Mouse (Mus musculus) stomach, embryonic 14.5 days (tissue): ENCODE data around the gene Dkkl1. TPM values are rescaled to one million over a fixed set of nuclear protein-coding genes. Genes with fewer than 3 reads are reported as not detected.

Experiments used
- ATAC-seq: fragments of 200-750 bp; cut with Nextera tagmentation; 2 replicates; pipeline ENCODE4 v1.8.0; 2017; ENCODE audit warnings: low read depth, moderate TSS enrichment; ENCODE audit not compliant: insufficient number of reproducible peaks, insufficient read depth, low FRiP score
- H3K27ac ChIP-seq: fragments of 300-500 bp; sonication (generic); 2 replicates; pipeline ENCODE4 v1.5.1; 2014; ENCODE audit warnings: mild to moderate bottlenecking, low read length, moderate library complexity, mixed read lengths
- H3K27me3 ChIP-seq: fragments of 300-500 bp; sonication (generic); 2 replicates; pipeline ENCODE4 v1.6.1; 2014; ENCODE audit warnings: low read length, control low read depth, mixed read lengths; ENCODE audit not compliant: control insufficient read depth, insufficient read depth
- H3K36me3 ChIP-seq: fragments of 300-500 bp; sonication (generic); 2 replicates; pipeline ENCODE4 v1.6.1; 2014; ENCODE audit warnings: mild to moderate bottlenecking, control low read depth, low read length, moderate library complexity, mixed read lengths; ENCODE audit not compliant: control insufficient read depth, insufficient read depth
- H3K4me1 ChIP-seq: fragments of 300-500 bp; sonication (generic); 2 replicates; pipeline ENCODE4 v1.6.1; 2014; ENCODE audit warnings: low read length, control low read depth, mixed read lengths; ENCODE audit not compliant: control insufficient read depth, insufficient read depth
- H3K4me2 ChIP-seq: fragments of 300-500 bp; sonication (generic); replicated peaks from 2 replicates; pipeline ENCODE4 v1.6.1; 2014; ENCODE audit warnings: low read depth, low read length, control low read depth
- H3K4me3 ChIP-seq: fragments of 300-500 bp; sonication (generic); 2 replicates; pipeline ENCODE4 v1.5.1; 2014; ENCODE audit warnings: low read depth, low read length, control low read depth
- H3K9ac ChIP-seq: fragments of 300-500 bp; sonication (generic); replicated peaks from 2 replicates; pipeline ENCODE4 v1.6.1; 2014; ENCODE audit warnings: low read depth, mild to moderate bottlenecking, control low read depth, low read length, moderate library complexity, mixed read lengths
- H3K9me3 ChIP-seq: fragments of 300-500 bp; sonication (generic); 2 replicates; pipeline ENCODE4 v1.6.1; 2016; ENCODE audit warnings: low read depth, low read length, control low read depth; ENCODE audit not compliant: control insufficient read depth
- whole genome bisulfite sequencing: fragments of 180-500 bp; shearing (Covaris S2); extraction: QIAGEN DNeasy Blood & Tissue Kit; methylation state at CpG from one replicate; pipeline ENCODE4 v1.1.7; 2014; 5-methylcytosine and 5-hydroxymethylcytosine counted together
- polyA plus RNA-seq: library from polyadenylated mRNA; unstranded; fragments of >200 nt; fragmentation: Nextera tagmentation; extraction: Ambion mirVana; gene quantifications from 2 replicates; pipeline ENCODE4 v1.2.1, GENCODE M21; 2014

Dkkl1 gene
- polyA plus RNA-seq, 1 experiment from 2014 or later: 0.45 TPM

- Histone ChIP-seq H3K27ac (no peak overlapping the region), H3K27me3 (no peaks in the 10 kb centered on the region), H3K9me3 (no peaks in the 10 kb centered on the region), H3K4me3 (no peak overlapping the region), H3K4me2 (no peak overlapping the region), H3K36me3 (no peaks in the 10 kb centered on the region), H3K4me1 (peaks cover 6% of the 10 kb centered on the region; the same call in 1 of the 2 replicates), H3K9ac (no peak overlapping the region)
- no peak for ATAC-seq
- WGBS: 81% methylated on average over 7 of the region's 7 CpGs
Observed at GRCm38 (mm10) chr7:45192585-45193310, 19.2 kb downstream of the Dkkl1 start.

- Histone ChIP-seq H3K4me2 (no peak overlapping the region), H3K4me3 (no peak overlapping the region), H3K4me1 (peaks cover 6% of the 10 kb centered on the region; the same call in 1 of the 2 replicates), H3K36me3 (no peaks in the 10 kb centered on the region), H3K27me3 (0 out of 2 replicates have a peak, but pooled peaks cover 2% of the 10 kb centered on the region), H3K27ac (no peak overlapping the region), H3K9me3 (no peaks in the 10 kb centered on the region), H3K9ac (no peak overlapping the region)
- 0 out of 2 replicates have a peak, but pooled peaks have one; percentile 35 for ATAC-seq
- WGBS: 6% methylated on average over 8 of the region's 8 CpGs
Observed at GRCm38 (mm10) chr7:45191803-45192363, 20.1 kb downstream of the Dkkl1 start.

DNA sequence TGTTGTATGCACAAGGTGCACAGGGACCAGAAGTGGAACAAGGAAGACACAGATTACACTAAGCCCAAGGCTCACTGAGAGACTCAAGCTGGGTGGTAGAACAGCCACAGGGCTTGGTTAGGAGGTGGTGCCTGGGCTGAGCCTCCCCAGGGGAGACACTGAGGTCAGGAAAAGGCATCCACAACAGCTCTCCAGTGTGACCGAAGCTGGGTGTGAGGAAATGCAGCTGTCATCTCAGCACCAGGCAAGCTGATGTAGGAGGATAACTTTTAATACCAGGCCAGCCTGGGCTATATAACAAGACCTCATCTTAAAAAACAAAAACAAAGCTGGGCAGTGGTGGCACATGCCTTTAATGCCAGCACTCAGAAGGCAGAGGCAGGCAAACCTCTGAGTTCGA lies 20.8 kb downstream of the Dkkl1 start:
- no peaks in the 10 kb centered on the region for H3K9me3 ChIP-seq
- H3K27ac ChIP-seq: no peak overlapping the region
- 53% methylated on average over 2 of the region's 2 CpGs for WGBS
- ATAC-seq: no peak
- H3K4me1 ChIP-seq: peaks cover 6% of the 10 kb centered on the region; the same call in 1 of the 2 replicates
- no peaks in the 10 kb centered on the region for H3K36me3 ChIP-seq
- H3K4me2 ChIP-seq: no peak overlapping the region
- 0 out of 2 replicates have a peak, but pooled peaks cover 4% of the 10 kb centered on the region for H3K27me3 ChIP-seq
- no peak overlapping the region for H3K9ac ChIP-seq
- no peak overlapping the region for H3K4me3 ChIP-seq

- Histone ChIP-seq H3K27ac (no peak overlapping the region), H3K27me3 (0 out of 2 replicates have a peak, but pooled peaks cover 4% of the 10 kb centered on the region), H3K4me2 (no peak overlapping the region), H3K36me3 (no peaks in the 10 kb centered on the region), H3K9ac (no peak overlapping the region), H3K9me3 (no peaks in the 10 kb centered on the region), H3K4me1 (peaks cover 6% of the 10 kb centered on the region; the same call in 1 of the 2 replicates), H3K4me3 (no peak overlapping the region)
- WGBS: 89% methylated on average over 6 of the region's 6 CpGs
- no peak for ATAC-seq
Observed at GRCm38 (mm10) chr7:45190186-45190585, 21.8 kb downstream of the Dkkl1 start.

GRCm38 (mm10) chr7:45189600-45189999 lies 22.3 kb downstream of the Dkkl1 start:
- Histone ChIP-seq H3K9me3 (no peaks in the 10 kb centered on the region), H3K27me3 (0 out of 2 replicates have a peak, but pooled peaks cover 6% of the 10 kb centered on the region), H3K27ac (no peak overlapping the region), H3K9ac (no peak overlapping the region), H3K36me3 (no peaks in the 10 kb centered on the region), H3K4me2 (no peak overlapping the region), H3K4me3 (no peak overlapping the region), H3K4me1 (peaks cover 6% of the 10 kb centered on the region; the same call in 1 of the 2 replicates)
- 51% methylated on average over 16 of the region's 16 CpGs for WGBS
- ATAC-seq: no peak

- Histone ChIP-seq H3K9me3 (no peaks in the 10 kb centered on the region), H3K9ac (no peak overlapping the region), H3K4me1 (no peaks in the 10 kb centered on the region), H3K36me3 (no peaks in the 10 kb centered on the region), H3K4me3 (no peak overlapping the region), H3K4me2 (no peak overlapping the region), H3K27me3 (peaks cover 30% of the 10 kb centered on the region), H3K27ac (no peak overlapping the region)
- WGBS: 63% methylated on average over 7 of the region's 7 CpGs
- ATAC-seq: no peak
Observed at GRCm38 (mm10) chr7:45185921-45186320, 26.0 kb downstream of the Dkkl1 start.

DNA sequence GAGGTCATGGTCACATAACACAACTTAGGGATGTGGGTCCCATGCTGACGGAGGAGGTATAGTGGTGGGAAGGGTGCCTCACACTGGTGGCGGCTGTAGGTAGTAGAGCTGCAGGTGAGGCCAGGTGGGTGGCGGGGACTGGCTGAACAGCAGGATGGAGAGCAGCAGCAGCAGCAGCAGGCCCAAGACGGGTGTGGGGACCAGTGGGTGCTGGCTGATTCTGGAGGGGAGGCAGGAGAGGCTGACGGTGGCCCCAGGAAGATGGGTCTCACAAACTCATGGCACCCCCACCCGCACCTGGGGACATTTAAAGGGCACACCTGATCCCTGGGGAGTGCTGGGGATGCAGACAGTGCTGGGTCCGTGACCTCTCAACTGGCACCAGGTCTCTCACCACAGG lies 28.3 kb downstream of the Dkkl1 start:
- Histone ChIP-seq H3K4me3 (no peak overlapping the region), H3K27me3 (peaks cover 49% of the 10 kb centered on the region), H3K36me3 (no peaks in the 10 kb centered on the region), H3K27ac (no peak overlapping the region), H3K4me1 (no peaks in the 10 kb centered on the region), H3K9ac (no peak overlapping the region), H3K4me2 (no peak overlapping the region), H3K9me3 (no peaks in the 10 kb centered on the region)
- ATAC-seq: no peak
- 65% methylated on average over 7 of the region's 7 CpGs for WGBS

GRCm38 (mm10) chr7:45182606-45183005 lies 29.3 kb downstream of the Dkkl1 start:
- 0 out of 2 replicates have a peak, but pooled peaks have one; percentile 7 for ATAC-seq
- peaks cover 57% of the 10 kb centered on the region for H3K27me3 ChIP-seq
- 19% methylated on average over 11 of the region's 11 CpGs for WGBS

More at GRCm38 (mm10) chr7:45182606-45183005, 29.3 kb downstream of the Dkkl1 start:
- H3K4me3 ChIP-seq: peak overlapping the region; percentile 19
- no peak overlapping the region for H3K9ac ChIP-seq
- H3K27ac ChIP-seq: no peak overlapping the region
- H3K4me2 ChIP-seq: peak overlapping the region; percentile 41
- H3K9me3 ChIP-seq: no peaks in the 10 kb centered on the region
- no peaks in the 10 kb centered on the region for H3K4me1 ChIP-seq
- H3K36me3 ChIP-seq: no peaks in the 10 kb centered on the region
